ENCODE assay signal across 8 mouse cellular contexts in the genomic region with DNA sequence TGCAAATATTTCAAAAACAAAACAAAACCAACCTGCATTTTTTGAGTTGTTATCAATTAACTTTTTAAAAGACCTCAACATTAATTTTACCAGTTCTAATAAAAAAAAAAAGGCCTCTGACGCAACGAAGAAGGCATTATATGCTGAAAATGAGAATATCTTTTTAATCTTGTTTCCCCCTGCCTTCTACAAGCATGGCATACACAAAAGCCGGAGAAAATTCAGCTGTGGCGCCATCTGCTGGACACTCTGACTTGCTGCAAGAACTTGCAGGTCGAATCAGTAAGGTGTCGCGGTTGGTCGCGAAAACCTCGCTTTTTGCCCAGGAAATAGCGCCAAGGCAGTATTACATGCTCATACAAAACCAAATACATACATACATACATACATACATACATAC. TPM values are rescaled to one million over a fixed set of nuclear protein-coding genes. Genes with fewer than 3 reads are reported as not detected.
DNase-seq lines count a peak whose midpoint lies in the region; ATAC-seq and TF ChIP-seq lines count a peak whose summit lies in the region.

No protein-coding gene starts in this region.

- H3K27me3 ChIP-seq in neural tube, embryonic 15.5 days (replicated peaks), result no peaks in the 10 kb centered on the region

- under 1% methylated on average over 11 of the region's 11 CpGs for WGBS in lung, adult 2 months
- 4% methylated on average over 11 of the region's 11 CpGs for WGBS in neural tube, embryonic 15.5 days

- H3K9me3 ChIP-seq in neural tube, embryonic 15.5 days (replicated peaks), result no peaks in the 10 kb centered on the region

- DNase-seq in CD8-positive naive resting alpha-beta T cell, adult 2 months (ENCODE audit: low read depth in 2 of 2, low spot score in 2 of 2), result peak; percentile 82 to 84
- peak; percentile 98 for DNase-seq in brain, adult 2 months (ENCODE audit: low read depth, low spot score)
- DNase-seq in fibroblast of lung, adult 2 months (ENCODE audit: low read depth), result peak; percentile 85
- peak; percentile 90 to 94 for DNase-seq in heart, postnatal 10 days
- DNase-seq in kidney, postnatal 4 days, result peak; percentile 95
- DNase-seq in lung, adult 2 months, result peak; percentile 75
- DNase-seq in thymus, adult 18-20 months, result peak; percentile 71 to 81

- H3K4me1 ChIP-seq in lung, adult 2 months (ENCODE audit: control insufficient read depth, insufficient read depth, low read length), result peaks cover 2% of the 10 kb centered on the region; the same call in 1 of the 2 replicates
- peaks cover 61% of the 10 kb centered on the region for H3K4me1 ChIP-seq in neural tube, embryonic 15.5 days

- H3K4me2 ChIP-seq in neural tube, embryonic 15.5 days, result peak overlapping the region; percentile 85

- H3K36me3 ChIP-seq in neural tube, embryonic 15.5 days, result no peaks in the 10 kb centered on the region

- peak overlapping the region; percentile 78; the same call in 1 of the 2 replicates for H3K9ac ChIP-seq in neural tube, embryonic 15.5 days (replicated peaks)

- intact Hi-C loops in heart, postnatal 10 days (cut with DNase I), result loop anchor here (1.0 kb wide), 4 partner anchors 41 to 102 kb away; a partner anchor contains a TSS

- TF ChIP-seq POLR2A in lung, adult 2 months (IDR thresholded peaks at IDR 0.05; ENCODE audit: borderline replicate concordance, extremely low read depth, low read depth, low read length), result no peak

- peak overlapping the region; percentile 98 for H3K27ac ChIP-seq in neural tube, embryonic 15.5 days (replicated peaks)

- no peak for ATAC-seq in neural tube, embryonic 15.5 days (ENCODE audit: low FRiP score)

- no peak overlapping the region for H3K4me3 ChIP-seq in lung, adult 2 months (replicated peaks; ENCODE audit: extremely low read depth, low read depth, low read length)
- no peak overlapping the region; the same call in 1 of the 2 replicates for H3K4me3 ChIP-seq in neural tube, embryonic 15.5 days (replicated peaks)

- peak; percentile 89 for TF ChIP-seq CTCF in lung, adult 2 months (IDR thresholded peaks at IDR 0.05; ENCODE audit: insufficient read depth, low read length)

RNA-seq across cellular contexts. Expression of a gene that starts 35.8 kb away (rescaled TPM):
- total RNA-seq in heart, postnatal 10 days (2021), result 10 to 100 TPM; 80.7 to 99.8 TPM
- 72.7 and 91.7 TPM in 2 replicates for polyA plus RNA-seq in lung, adult 2 months (2012; rRNA removed)
- polyA plus RNA-seq in neural tube, embryonic 15.5 days (2015; fragmentation: Nextera tagmentation; extraction: Ambion mirVana), result 12.4 and 52.6 TPM in 2 replicates

RNA-seq across cellular contexts. Expression of a gene that starts 40.4 kb away (rescaled TPM):
- 100 to 1,000 TPM; 263 to 273 TPM for total RNA-seq in heart, postnatal 10 days (2021)
- 617 and 959 TPM in 2 replicates for polyA plus RNA-seq in lung, adult 2 months (2012; rRNA removed)
- polyA plus RNA-seq in neural tube, embryonic 15.5 days (2015; fragmentation: Nextera tagmentation; extraction: Ambion mirVana), result 10,639 and 13,509 TPM in 2 replicates

RNA-seq across cellular contexts. Expression of a gene that starts 40.5 kb away (rescaled TPM):
- total RNA-seq in heart, postnatal 10 days (2021), result not detected
- 0.17 and 298 TPM in 2 replicates for polyA plus RNA-seq in lung, adult 2 months (2012; rRNA removed)
- polyA plus RNA-seq in neural tube, embryonic 15.5 days (2015; fragmentation: Nextera tagmentation; extraction: Ambion mirVana), result not detected in 2 replicates

RNA-seq across cellular contexts. Expression of a gene that starts 59.5 kb away (rescaled TPM):
- total RNA-seq in heart, postnatal 10 days (2021), result 100 to 1,000 TPM; 373 to 402 TPM
- 1,081 and 1,265 TPM in 2 replicates for polyA plus RNA-seq in lung, adult 2 months (2012; rRNA removed)
- 1,446 and 1,534 TPM in 2 replicates for polyA plus RNA-seq in neural tube, embryonic 15.5 days (2015; fragmentation: Nextera tagmentation; extraction: Ambion mirVana)

Comparison
In these comparisons a context has a peak if more than half of its experiments do, and no peak if none do; other contexts are left out.
1. RNA of a gene that starts 40.4 kb away (polyA plus RNA-seq): 10,639 to 13,509 TPM in neural tube, embryonic 15.5 days; 617 to 959 TPM in lung, adult 2 months; every median in the first group is over 10 times any median in the second.
2. Peak in every context shown above with its lines, with median percentiles within 50 percentile points of each other: DNase-seq.